Mouse (Mus musculus) ovary, postnatal 10 days (tissue): ENCODE measurements at regions not wholly inside any gene's neighbourhood (a gene's known extent, or its start where the extent isn't known, plus 50 kb on each side); places are given as distances from the start of the nearest gene placed in this dataset.

ENCODE experiments used
- DNase-seq: peaks from one replicate; pipeline ENCODE4 v3.0.0; 2022; ENCODE audit warnings: low spot score

GRCm38 (mm10) chr1:111355435-111355834 lies 378.1 kb upstream of the Cdh19 start:
- no peak for DNase-seq

- peak; percentile 2 for DNase-seq
Observed at GRCm38 (mm10) chr1:111337927-111338326, 360.5 kb upstream of the Cdh19 start.

- DNase-seq, result no peak
Observed at GRCm38 (mm10) chr1:111302268-111302667, 324.9 kb upstream of the Cdh19 start.

- DNase-seq, result no peak
Observed at GRCm38 (mm10) chr1:111286385-111286784, 309.0 kb upstream of the Cdh19 start.

- no peak for DNase-seq
Observed at GRCm38 (mm10) chr1:111285916-111286315, 308.5 kb upstream of the Cdh19 start.

- DNase-seq, result no peak
Observed at GRCm38 (mm10) chr1:111242814-111243213, 265.4 kb upstream of the Cdh19 start.

- DNase-seq, result no peak
Observed at GRCm38 (mm10) chr1:111242344-111242743, 265.0 kb upstream of the Cdh19 start.
